Mouse (Mus musculus) embryonic fibroblast, embryonic 13.5 days (primary cell): ENCODE data around the gene Wdr25. TPM values are rescaled to one million over a fixed set of nuclear protein-coding genes. Genes with fewer than 3 reads are reported as not detected.

Experiments used
- H3K27ac ChIP-seq: 2 replicates; pipeline ENCODE4 v1.5.1; 2012; ENCODE audit warnings: low read length, control low read depth, inconsistent platforms; ENCODE audit not compliant: insufficient read depth
- H3K4me1 ChIP-seq: 2 replicates; pipeline ENCODE4 v1.6.1; 2011; ENCODE audit warnings: low read length; ENCODE audit not compliant: control insufficient read depth, insufficient read depth
- H3K4me3 ChIP-seq: 2 replicates; pipeline ENCODE4 v1.5.1; 2011; ENCODE audit warnings: mild to moderate bottlenecking, control low read depth, low read length; ENCODE audit not compliant: insufficient read depth
- CTCF ChIP-seq: IDR thresholded peaks from 2 replicates; pipeline ENCODE4 v1.5.1; 2011; ENCODE audit warnings: mild to moderate bottlenecking, control low read depth, low read length, moderate library complexity, borderline replicate concordance; ENCODE audit not compliant: insufficient read depth
- POLR2A ChIP-seq: IDR thresholded peaks from 2 replicates; pipeline ENCODE4 v1.6.1; 2011; ENCODE audit warnings: low read depth, mild to moderate bottlenecking, control low read depth, low read length, moderate library complexity
- polyA plus RNA-seq: library from polyadenylated mRNA; stranded (reverse); fragments of >200 nt; gene quantifications from 2 replicates; pipeline ENCODE4 v1.2.4, GENCODE M21; 2011; ENCODE audit warnings: low read depth; ENCODE audit not compliant: missing spikeins, insufficient read length

Gene Wdr25
- polyA plus RNA-seq, 1 experiment: 4.8 TPM

DNA sequence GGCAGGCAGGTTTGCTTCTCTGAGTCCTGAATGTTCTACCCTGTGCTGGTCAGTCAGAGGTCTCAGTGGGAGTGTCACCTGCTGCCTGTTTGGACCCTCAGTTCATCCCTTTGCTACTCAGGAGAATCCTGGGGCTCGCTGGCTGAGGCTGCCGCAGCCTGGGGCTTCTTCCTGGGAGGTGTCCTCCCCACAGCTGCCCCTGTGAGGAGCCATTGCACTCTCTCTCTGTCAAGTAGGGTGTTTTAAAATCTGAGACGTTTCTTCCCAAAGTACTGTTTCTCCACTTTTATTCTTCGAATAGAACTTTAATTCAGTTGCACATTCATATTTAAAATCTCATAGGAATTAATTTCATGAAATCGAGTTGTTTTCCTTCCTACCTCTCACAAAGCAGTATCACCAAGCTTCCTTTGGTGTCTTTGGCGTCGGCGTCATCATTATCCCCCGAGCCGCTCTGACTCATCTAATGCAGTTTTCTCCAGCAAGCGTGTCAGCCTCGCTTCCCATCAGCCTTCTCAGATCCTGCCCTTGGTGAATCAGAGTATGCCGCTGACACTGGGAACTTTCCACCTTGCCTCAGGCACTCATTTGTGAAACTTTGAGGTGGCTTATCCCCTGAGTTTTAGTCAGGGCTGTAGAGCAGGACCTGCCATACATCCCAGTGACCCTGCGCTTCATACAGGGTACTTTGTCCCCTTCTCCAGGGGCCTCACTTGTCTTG lies 48.9 kb downstream of the Wdr25 start:
- H3K4me1 ChIP-seq: peaks cover 3% of the 10 kb centered on the region; the same call in 1 of the 2 replicates
- no peak overlapping the region for H3K27ac ChIP-seq
- no peak overlapping the region for H3K4me3 ChIP-seq
- TF ChIP-seq CTCF (no peak), POLR2A (no peak)

GRCm38 (mm10) chr12:108953011-108953550 lies 59.6 kb downstream of the Wdr25 start:
- Histone ChIP-seq H3K4me1 (no peaks in the 10 kb centered on the region), H3K27ac (no peak overlapping the region), H3K4me3 (no peak overlapping the region)
- TF ChIP-seq CTCF (no peak), POLR2A (no peak)

DNA sequence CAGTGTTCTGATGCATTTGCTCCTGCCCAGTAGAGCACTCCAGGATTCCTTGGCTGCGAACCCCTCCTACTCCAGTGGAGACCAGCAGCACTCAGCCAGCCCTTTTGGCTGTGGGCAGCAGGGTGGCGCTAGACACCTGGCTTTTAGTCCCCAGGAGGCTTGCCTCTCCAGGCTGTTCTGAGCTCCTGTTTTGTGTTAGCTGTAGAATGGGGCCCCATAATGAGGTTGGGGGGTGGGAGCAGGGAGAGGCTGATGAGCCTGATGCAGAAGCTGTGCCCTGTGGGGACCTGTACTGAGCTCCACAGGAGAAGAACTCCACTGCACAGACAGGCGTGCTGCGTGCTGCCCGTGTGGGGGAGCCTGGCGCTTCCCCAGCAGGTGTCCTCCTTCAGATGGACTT lies 60.4 kb downstream of the Wdr25 start:
- Histone ChIP-seq H3K4me3 (no peak overlapping the region), H3K4me1 (0 out of 2 replicates have a peak, but pooled peaks cover under 1% of the 10 kb centered on the region), H3K27ac (no peak overlapping the region)
- TF ChIP-seq POLR2A (no peak), CTCF (no peak)

DNA sequence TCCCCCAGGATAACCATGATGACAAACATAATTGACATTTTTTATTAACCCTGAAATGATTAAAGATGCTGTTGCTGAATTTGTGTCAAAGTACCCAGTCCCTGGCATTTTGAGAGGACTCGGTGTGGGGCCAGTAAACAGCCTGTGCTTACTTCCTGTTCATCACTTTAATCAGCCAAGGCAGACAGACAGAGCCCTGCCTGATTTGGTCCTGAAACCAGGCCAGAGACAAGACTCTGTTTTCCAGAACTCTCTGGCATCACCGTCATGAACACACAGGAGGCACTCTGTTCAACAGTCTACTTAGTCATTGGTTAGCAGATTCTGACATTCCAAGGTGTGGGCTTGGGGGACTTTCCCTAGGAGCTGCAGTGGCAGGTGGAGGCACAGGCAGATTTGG lies 61.0 kb downstream of the Wdr25 start:
- Histone ChIP-seq H3K4me3 (no peak overlapping the region), H3K27ac (no peak overlapping the region), H3K4me1 (0 out of 2 replicates have a peak, but pooled peaks cover 4% of the 10 kb centered on the region)
- TF ChIP-seq CTCF (no peak), POLR2A (no peak)

GRCm38 (mm10) chr12:108958483-108958882 lies 65.1 kb downstream of the Wdr25 start:
- H3K4me1 ChIP-seq: 0 out of 2 replicates have a peak, but pooled peaks cover 7% of the 10 kb centered on the region
- TF ChIP-seq POLR2A (no peak), CTCF (no peak)
- no peak overlapping the region for H3K27ac ChIP-seq
- H3K4me3 ChIP-seq: no peak overlapping the region

GRCm38 (mm10) chr12:108958991-108959638 lies 65.7 kb downstream of the Wdr25 start:
- Histone ChIP-seq H3K4me3 (no peak overlapping the region), H3K27ac (no peak overlapping the region), H3K4me1 (0 out of 2 replicates have a peak, but pooled peaks cover 7% of the 10 kb centered on the region)
- TF ChIP-seq CTCF: no peak
- no peak for TF ChIP-seq POLR2A

GRCm38 (mm10) chr12:108959639-108960219 lies 66.3 kb downstream of the Wdr25 start:
- TF ChIP-seq CTCF (no peak), POLR2A (no peak)
- Histone ChIP-seq H3K4me3 (no peak overlapping the region), H3K4me1 (0 out of 2 replicates have a peak, but pooled peaks cover 7% of the 10 kb centered on the region), H3K27ac (no peak overlapping the region)

- no peak overlapping the region for H3K27ac ChIP-seq
- no peak overlapping the region for H3K4me3 ChIP-seq
- TF ChIP-seq CTCF (no peak), POLR2A (no peak)
- peaks cover 10% of the 10 kb centered on the region for H3K4me1 ChIP-seq
Observed at GRCm38 (mm10) chr12:108960225-108960624, 66.8 kb downstream of the Wdr25 start.

DNA sequence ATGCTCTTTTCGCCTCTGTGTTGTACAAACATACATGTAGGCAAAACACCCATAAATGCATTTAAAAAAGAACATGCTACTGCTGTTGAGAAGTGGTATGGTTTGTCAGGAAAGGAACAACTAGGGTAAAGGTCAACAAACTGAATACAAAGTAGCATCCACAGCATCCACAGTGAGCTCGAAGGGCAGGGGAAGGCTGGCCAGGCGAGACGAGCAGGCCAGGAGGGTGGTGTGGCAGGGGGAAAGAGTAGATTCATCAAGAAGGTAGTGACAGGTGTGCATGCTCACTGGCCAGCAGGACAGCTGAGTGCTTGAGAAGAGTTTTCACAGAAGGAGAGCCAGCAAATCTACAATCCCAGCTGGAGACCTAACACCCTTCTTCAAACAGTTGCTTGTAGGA lies 74.2 kb downstream of the Wdr25 start:
- no peak overlapping the region for H3K27ac ChIP-seq
- H3K4me3 ChIP-seq: no peak overlapping the region
- peaks cover 6% of the 10 kb centered on the region for H3K4me1 ChIP-seq
- TF ChIP-seq POLR2A (no peak), CTCF (no peak)

- Histone ChIP-seq H3K4me1 (peaks cover 6% of the 10 kb centered on the region), H3K4me3 (no peak overlapping the region), H3K27ac (no peak overlapping the region)
- TF ChIP-seq POLR2A (no peak), CTCF (no peak)
Observed at GRCm38 (mm10) chr12:108968031-108968430, 74.6 kb downstream of the Wdr25 start.

DNA sequence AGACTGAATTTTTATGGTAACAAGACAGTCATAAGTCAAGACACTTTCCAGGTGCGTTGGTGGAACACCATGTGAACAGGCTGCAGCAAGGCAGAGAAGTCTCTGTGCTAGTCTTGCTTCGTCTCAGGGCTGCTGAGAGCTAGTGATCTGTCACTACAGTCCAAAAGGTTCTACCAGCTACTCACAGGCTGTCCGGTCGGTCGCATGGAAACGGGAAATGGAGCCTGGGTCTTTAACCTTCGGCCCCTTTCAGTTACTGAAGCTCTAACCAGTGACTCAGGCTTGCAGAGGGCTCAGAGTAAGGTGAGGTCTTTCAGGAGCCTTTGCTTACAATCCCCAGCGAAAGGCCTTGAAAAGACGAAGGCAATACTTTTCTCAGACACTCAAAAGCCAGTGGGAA lies 78.0 kb downstream of the Wdr25 start:
- TF ChIP-seq POLR2A (no peak), CTCF (no peak)
- peaks cover 2% of the 10 kb centered on the region; the same call in 1 of the 2 replicates for H3K4me1 ChIP-seq
- no peak overlapping the region for H3K27ac ChIP-seq
- no peak overlapping the region for H3K4me3 ChIP-seq
